Mouse (Mus musculus) T-helper 2 cell (primary cell): ENCODE measurements around the gene Sec14l1.
"Not testable (repeated sequence)": the region's sequence is repeated elsewhere in the genome, so short reads cannot be mapped to it uniquely, and the experiment has no call there.

Experiments
- in situ Hi-C: fragments of 300-600 bp; cut with MboI, MseI; formaldehyde crosslinking; loops from one replicate; pipeline ENCODE4 v1.15.1; 2025; ENCODE audit warnings: high pct_unique_total_duplicates

Sec14l1 gene

DNA sequence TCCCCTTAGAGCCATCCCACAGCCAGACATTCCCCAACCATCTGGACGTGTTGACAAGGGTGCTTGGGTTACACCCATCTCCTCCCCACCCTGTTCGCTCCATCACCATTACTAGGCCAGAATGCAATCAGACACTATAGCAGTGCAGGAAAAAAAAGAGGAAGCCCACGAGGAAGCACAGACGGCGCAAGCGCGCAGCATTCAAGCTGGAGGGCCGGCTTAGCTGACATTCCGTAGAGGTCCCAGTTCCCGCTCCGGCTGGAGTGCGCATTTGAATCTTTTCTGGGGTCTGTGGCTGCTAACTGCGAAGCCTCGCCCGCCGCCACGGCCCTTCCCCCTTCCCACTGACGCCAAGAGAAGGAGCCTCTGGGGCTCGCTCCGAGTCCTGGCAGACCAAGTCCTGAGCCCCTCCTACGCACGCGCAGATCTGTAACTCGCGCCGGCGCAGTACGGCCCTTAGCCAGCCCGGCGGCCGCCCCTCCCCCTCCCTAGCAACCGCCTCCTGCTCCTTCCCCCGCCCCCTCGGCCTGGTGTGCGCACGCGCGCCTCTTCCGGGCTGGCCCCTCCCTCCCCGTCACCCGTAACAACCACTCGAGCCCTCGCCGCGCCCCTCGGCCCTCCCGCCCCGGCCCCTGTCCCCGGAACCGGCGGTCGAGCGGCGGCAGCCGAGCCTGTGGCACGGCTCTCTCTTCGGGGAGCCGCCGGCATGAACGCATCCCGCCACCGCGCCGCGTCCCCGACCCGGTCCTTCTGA, at the start of gene Sec14l1:
TSS of gene Sec14l1 (plus strand) at position 577 of the 754 bp plus-strand sequence.
- in situ Hi-C loops: loop anchor here (5.0 kb wide), 1 partner anchor 32 kb away; no protein-coding TSS in a partner anchor

GRCm38 (mm10) chr11:117065602-117066001, 49.4 kb upstream of the Sec14l1 start:
- in situ Hi-C loops: not testable (repeated sequence)

DNA sequence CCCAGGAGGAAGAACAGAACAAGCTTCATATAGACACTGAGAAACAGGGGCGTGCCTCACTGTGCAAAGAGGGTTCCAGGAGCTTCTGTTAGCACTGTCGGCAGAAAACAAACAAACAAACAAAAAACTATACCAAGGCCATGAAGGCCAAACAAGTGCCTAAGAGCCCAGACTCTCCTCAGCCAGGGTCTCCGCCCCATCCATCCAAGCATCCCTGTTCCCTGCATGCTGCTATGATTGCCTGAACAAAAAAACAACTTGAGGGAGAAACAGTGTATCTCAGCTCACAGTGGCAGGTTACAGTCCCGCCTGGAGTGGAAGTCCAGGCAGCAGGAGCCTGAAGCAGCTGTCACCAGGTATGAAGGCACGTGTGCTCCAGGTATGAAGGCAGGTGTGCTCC, 48.2 kb upstream of the Sec14l1 start:
- in situ Hi-C loops: no loop called here

DNA sequence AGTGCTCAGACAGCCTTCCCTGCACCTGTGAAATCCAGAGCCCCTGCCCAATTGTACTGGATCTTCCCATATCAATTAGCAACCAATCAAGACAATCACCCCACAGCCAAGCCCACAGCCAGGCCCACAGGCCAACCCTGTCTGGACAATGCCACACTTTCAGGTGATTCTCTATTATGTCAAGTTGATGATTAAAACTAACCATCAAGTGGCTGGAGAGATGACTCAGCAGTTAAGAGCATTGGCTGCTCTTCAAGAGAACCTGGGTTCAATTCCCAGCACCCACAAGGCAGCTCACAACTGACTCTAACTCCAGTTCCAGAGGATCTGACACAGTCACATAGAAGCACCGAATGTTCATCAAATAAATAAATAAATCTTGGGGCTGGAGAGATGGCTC, 46.6 kb upstream of the Sec14l1 start:
- in situ Hi-C loops: no loop called here

GRCm38 (mm10) chr11:117069027-117069426, 45.9 kb upstream of the Sec14l1 start:
- in situ Hi-C loops: no loop called here

DNA sequence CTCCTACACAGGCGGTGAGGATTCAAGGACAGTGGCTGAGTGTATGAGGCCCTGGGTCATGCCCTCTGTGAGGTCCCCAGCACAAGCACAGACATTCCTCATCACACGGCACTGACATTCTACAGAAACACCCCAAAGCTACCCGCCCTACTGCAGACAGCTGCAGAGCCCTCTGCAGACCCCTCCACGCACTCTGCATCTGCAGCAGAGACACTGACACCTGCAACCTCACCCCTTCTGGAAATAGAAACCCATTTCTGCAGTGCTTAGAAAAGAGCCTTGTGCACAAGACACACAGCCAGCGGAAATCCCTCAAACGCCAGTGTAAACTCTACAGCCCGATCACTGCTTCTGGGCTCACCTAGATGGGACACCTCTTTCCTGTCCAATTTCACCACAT, 44.3 kb upstream of the Sec14l1 start:
- in situ Hi-C loops: loop anchor here (5.0 kb wide), 1 partner anchor 107 kb away; no protein-coding TSS in a partner anchor

DNA sequence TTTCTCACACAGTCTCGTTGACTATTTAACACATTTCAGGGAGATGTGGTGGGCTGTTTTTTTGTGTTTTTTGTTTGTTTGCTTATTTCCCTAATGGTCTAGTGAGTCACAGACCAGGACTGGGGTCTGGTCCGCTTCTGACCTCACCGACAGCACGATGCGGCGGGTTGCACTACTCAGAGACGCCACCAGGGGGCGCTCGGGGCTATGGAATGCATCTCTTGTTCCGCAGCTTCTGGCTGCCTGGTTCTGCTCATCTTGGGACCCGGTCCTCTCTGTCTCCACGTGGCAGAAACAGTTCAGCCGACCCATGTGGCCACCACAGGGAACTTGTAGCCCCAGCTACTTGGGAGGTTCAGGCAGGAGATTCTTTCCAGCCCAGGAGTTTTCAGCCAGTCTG, 42.8 kb upstream of the Sec14l1 start:
- in situ Hi-C loops: loop anchor here (5.0 kb wide), 1 partner anchor 105 kb away; no protein-coding TSS in a partner anchor

- in situ Hi-C loops: loop anchor here (5.0 kb wide), 1 partner anchor 104 kb away; no protein-coding TSS in a partner anchor
These were observed 41.5 kb upstream of the Sec14l1 start for GRCm38 (mm10) chr11:117073426-117073825.

DNA sequence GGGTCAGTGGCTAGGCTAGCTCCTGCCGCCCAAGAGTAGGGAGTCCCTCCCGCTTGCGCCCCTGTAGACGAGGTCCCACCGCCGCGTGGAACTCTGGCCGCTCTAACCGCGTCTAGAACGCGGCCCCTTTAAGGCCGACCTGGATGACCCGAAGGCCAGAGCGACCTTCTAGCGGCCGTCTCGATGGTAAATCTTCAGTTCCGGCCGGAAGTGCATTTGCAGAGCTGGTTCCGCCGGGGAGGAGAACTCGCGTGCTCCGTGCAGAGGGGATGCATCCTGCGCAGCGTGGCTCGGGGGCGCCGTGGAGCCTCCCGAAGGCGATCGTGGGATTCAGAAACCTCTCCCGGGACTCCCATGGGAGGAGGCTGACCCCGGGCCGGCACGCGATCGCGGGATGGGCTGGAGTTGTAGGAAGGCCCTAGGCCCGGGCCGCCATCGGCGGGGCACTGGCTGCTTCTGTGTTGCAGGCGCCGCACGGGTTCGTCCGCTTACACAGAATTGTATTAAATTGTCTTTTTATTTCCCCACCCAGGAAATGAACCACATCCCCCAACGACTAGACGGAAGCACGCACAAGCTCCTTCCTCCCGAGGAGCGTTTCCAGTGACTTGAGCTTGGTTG, 38.3 kb upstream of the Sec14l1 start:
- in situ Hi-C loops: loop anchor here (5.0 to 25.0 kb wide), 2 partner anchors 281 to 1911 kb away; partner anchors contain the start of gene Enpp7

DNA sequence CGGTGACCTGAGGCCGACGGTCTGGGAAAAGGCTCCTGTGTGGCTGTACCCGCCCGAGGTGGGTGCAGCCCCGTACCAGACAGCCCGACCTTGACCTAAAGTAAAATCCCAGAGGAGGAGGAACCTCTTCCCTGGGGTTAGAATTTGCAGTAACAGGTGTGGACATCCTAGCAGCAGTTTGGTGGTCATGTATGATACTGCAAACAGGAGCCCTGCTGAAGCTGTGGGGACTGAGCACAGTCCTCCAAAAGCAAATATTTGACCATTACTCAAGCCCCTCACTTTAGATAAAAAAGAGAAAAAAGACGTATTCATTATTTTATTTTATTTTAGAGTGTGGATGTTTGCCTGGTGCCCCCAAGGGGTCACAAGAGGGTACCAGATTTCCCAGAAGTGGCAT, 37.7 kb upstream of the Sec14l1 start:
- in situ Hi-C loops: loop anchor here (5.0 to 25.0 kb wide), 2 partner anchors 280 to 1910 kb away; partner anchors contain the start of gene Enpp7

DNA sequence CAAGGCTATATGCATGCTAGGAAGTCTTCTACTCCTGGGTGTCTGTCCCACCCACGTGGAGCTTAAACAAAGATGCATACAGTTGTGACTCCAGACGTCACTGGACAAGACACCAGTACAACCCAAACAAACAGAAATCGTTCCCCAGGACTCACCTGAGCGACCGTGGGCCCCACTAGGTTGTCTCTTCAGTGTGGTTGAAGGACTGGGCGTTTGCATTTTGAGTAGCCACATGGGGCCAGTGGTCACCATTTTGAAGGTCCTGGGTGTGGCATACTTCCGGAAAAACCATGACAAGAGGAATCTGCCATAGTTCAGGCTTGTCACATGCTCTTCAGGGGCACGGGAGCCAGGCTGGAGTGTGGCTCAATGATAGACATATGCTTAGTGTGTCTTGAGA, 37.1 kb upstream of the Sec14l1 start:
- in situ Hi-C loops: loop anchor here (5.0 to 25.0 kb wide), 2 partner anchors 279 to 1909 kb away; partner anchors contain the start of gene Enpp7

DNA sequence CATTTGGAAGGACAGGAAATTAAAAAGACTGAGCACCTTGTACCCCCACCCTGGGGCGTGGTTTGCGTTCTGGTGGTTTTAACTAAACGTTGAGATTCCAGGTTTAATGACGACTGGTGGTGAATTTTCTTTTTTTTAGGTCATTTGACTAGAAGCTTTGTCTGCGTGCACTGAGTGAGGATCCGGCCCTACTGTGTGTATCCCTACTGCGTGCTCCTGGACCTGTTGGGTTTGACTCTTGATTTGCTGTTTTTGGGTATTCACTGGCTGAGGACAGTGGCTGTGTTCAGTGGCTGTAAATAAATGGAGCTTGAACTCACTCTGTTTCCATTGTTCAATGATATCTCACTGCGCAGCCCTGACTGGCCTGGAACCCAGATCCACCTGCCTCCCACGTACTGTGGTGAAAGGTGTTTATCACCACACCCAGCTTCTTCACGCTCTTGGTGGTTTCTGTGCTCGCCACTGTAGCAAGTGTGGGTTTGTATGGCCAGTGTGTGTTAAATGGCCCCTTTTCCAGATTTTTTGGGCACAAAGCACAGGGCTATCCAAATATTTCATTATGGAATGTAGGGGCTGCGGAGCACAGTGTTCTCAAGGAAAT, 36.2 kb upstream of the Sec14l1 start:
- in situ Hi-C loops: loop anchor here (5.0 to 25.0 kb wide), 2 partner anchors 279 to 1909 kb away; partner anchors contain the start of gene Enpp7

GRCm38 (mm10) chr11:117079651-117080190, 35.2 kb upstream of the Sec14l1 start:
- in situ Hi-C loops: loop anchor here (5.0 to 25.0 kb wide), 3 partner anchors 38 to 1908 kb away; partner anchors contain the start of genes Enpp7 and Sec14l1

GRCm38 (mm10) chr11:117080209-117080608, 34.8 kb upstream of the Sec14l1 start:
- in situ Hi-C loops: loop anchor here (5.0 to 25.0 kb wide), 2 partner anchors 37 to 1907 kb away; partner anchors contain the start of genes Enpp7 and Sec14l1

DNA sequence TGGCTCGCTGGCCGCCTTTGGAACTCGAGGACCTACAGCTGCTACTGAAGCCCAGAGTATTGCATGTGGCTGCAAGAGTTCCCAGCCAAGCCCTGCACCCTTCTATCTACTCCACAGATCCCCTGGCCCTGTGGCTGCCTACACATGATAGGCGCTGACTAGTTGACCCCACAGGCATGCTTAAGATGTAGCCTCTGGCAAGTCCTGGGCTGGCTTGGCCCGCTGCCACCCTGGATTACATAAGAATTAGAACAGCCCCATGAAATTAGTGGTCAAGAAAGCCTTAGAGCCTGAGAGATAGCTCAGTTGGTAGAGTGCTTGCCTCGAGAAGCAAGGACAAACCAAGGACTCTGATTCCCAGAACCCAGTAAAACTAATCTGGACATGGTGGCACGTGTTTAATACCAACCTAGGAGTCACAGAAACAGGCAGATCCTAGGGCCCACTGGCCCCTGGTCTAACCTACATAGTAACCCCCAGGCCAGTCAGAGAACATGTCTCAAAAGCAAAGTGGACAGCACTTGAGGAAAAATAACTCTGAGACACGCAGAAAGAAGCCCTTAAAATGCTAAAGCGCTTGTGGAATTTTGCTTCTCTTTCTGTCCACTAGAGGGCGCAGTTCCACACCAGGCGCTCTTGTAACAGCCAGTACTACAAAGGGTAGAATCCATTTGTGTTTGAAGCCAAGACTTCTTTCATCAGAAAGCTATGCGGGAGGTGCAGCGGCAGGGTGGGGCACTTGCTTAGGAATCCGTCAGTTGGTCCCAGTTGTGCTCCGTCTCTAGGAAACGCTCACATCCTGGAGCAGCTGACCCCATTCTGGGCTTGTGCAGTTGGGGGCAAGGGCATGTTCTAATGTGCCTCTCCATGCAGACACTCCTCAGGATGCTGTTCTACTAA, 33.6 kb upstream of the Sec14l1 start:
- in situ Hi-C loops: loop anchor here (5.0 to 25.0 kb wide), 2 partner anchors 36 to 1906 kb away; partner anchors contain the start of genes Enpp7 and Sec14l1

DNA sequence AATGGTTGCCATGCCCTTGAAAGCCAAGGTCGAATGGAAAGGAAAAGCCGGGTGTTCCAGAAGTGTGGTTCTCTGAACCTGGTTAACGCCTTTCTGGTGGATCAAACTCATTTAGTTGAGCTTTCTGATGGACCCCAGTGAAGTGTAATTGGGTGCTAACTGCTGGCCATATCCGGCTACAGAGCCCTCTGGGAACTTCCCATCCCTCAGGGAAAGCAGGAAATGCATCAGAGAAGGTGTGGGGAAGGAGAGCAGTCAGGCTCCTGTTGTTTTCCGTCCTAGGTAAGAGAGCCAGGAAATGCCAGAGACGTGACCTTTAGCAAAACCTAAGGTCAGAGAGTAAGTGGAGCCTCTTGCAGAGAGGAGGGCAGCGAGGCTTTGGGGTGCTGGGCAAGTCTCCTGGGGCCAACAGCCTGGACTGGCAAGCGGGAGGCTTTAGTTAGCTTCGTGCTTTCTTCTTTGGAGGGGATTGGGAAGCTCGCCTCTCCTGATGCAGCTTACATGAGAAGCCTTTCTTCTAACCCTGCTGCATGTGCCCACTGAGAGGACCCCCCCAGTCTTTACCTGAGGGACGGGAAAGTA, 32.5 kb upstream of the Sec14l1 start:
- in situ Hi-C loops: loop anchor here (5.0 to 25.0 kb wide), 2 partner anchors 35 to 1905 kb away; partner anchors contain the start of genes Enpp7 and Sec14l1

GRCm38 (mm10) chr11:117083052-117083881, 31.7 kb upstream of the Sec14l1 start:
- in situ Hi-C loops: loop anchor here (5.0 to 25.0 kb wide), 2 partner anchors 34 to 1904 kb away; partner anchors contain the start of genes Enpp7 and Sec14l1

- in situ Hi-C loops: loop anchor here (5.0 to 25.0 kb wide), 2 partner anchors 33 to 1903 kb away; partner anchors contain the start of genes Enpp7 and Sec14l1
These were observed 31.1 kb upstream of the Sec14l1 start for GRCm38 (mm10) chr11:117083882-117084260.

DNA sequence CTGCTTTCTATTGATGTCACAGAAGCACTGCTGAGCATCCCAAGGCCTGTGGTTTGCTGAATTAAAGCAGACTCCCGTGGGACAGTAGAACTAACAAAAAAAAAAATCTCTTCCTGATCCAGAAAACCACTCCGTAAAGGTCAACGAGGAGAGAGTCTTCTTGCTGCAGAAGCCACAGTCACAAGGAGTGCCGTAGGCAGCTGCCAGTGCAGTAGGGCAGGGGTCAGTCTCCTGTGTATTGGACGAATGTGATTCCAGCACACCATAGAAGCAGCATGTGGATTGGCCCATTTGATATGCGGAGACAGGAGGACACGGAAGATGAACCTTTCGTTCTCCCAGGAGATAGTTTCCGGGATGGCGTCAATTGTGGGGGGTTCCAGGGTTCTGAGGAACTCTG, 28.8 kb upstream of the Sec14l1 start:
- in situ Hi-C loops: loop anchor here (25.0 kb wide), 1 partner anchor 1901 kb away; the partner anchor contains the start of gene Enpp7
